Mouse (Mus musculus): ENCODE data around the gene Car3.

DNA sequence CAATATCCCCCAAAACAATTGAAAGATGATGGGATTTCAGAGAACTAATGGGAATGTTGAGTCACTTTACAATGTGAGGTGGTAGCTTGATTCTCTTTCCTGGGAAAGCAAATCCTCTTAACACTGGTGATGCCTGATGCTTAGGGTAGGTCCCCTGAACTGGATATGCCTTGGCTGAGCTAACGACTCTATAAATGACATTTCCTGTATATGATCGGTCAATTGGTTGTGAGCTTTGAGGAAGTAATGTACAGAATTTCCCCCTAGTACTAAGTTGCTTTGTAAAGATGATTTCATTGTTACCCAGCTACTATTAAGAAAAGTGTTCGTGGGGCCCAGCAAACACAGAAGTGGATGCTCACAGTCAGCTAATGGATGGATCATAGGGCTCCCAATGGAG lies 29.7 kb downstream of the Car3 start:
- TF ChIP-seq CTCF (IDR thresholded peaks at IDR 0.05; ENCODE audit: borderline replicate concordance, control insufficient read depth, extremely low read depth, insufficient read depth, low read length, poor library complexity): no peak
- no peak for TF ChIP-seq POLR2A (IDR thresholded peaks at IDR 0.05; ENCODE audit: control insufficient read depth, extremely low read depth, insufficient read depth, low read length, poor library complexity)

All from thymus, adult 2 months (tissue).